Mouse (Mus musculus): ENCODE results near the gene Tm2d1.
"Not testable (repeated sequence)": the region's sequence is repeated elsewhere in the genome, so short reads cannot be mapped to it uniquely, and the experiment has no call there.

Gene Tm2d1

GRCm38 (mm10) chr4:98382716-98383424 lies at the start of gene Tm2d1:
TSS of gene Tm2d1 (minus strand) at chr4:98383306.
- peak; percentile 82 for DNase-seq

DNA sequence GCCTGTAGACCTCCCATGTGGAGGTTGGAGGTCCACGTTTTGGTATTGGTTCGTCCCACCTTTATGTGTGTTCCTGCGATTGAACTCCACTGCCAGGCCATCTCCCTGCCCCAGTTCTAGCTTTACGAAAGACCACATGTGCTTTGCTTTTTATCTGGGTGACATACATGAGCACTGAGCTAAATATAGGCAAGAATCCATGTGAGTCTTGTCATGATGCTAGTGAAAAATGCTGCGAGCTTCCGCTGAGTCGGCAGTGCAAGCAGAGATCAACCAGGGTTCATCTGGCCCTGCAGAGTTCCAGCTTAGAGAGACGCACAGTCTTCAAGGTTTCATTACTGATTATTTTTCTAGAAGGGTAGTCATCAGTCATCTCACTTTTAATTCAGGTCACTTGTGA lies 45.3 kb upstream of the Tm2d1 start:
- DNase-seq, result no peak

DNA sequence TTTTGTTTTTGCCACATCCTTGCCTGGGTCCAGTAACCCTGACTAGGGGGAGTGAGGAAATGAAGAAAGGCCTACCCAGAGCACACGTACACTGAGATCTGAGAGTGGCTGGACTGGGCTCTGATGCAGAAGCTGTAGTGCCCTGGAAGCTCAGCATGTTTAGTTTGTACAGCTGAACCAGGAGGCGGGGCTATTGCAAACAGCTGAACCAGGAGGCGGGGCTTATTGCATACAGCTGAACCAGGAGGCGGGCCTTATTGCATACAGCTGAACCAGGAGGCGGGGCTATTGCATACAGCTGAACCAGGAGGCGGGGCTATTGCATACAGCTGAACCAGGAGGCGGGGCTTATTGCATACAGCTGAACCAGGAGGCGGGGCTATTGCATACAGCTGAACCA lies 32.0 kb upstream of the Tm2d1 start:
- not testable (repeated sequence) for DNase-seq

DNA sequence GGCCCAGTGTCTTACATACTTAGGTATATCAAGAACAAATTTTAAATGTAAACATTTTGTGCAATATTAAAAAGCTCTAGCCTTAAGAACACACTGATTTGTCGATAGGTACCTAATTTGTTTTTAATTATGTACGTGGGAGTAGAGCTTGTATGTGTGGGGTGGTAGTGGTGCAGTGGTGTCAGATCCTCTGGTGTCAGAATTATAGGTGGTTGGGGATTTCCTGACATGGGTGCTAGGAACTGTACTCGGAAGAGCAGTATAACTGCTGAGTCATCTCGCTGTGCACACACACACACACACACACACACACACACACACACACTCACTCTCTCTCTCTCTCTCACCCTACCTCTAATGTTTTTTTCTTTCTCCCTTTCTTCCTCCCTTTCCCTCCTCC lies 25.3 kb upstream of the Tm2d1 start:
- no peak for DNase-seq

- DNase-seq, result no peak
Measured at GRCm38 (mm10) chr4:98404412-98404811, 21.3 kb upstream of the Tm2d1 start.

- DNase-seq, result no peak
Measured at GRCm38 (mm10) chr4:98403492-98403891, 20.4 kb upstream of the Tm2d1 start.

- no peak for DNase-seq
Measured at GRCm38 (mm10) chr4:98401584-98401962, 18.5 kb upstream of the Tm2d1 start.

DNA sequence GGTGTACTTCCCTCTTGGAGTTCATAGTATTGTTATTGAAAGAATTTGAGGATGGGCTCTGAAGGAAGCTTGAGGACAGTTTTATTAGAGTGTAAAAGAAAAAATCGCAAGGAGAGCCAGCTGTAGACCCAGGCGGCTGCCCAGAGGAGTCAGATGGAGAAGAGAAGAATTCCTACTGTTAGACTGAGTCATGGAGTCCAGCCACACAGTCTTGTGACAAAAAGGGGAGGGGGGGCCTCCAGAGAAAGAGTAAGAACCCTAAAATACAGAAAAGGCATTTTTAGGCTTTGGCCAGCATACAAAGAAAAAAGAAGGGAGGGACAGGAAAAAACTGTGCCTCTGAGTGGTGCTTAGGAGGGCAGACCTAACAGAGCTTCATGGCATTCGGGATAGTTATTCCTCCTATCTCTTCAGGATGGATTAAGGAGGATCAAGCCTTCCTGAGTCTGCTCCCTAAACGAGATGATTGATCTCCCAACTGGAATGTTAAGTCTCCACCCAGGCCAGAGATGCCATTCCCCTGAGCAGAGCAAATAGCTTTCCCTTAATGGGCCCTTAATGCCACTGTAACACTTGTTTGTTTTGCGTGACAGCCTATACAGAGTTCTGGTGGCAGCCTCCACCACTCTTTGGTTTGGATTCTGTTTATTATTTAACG lies 17.9 kb upstream of the Tm2d1 start:
- no peak for DNase-seq

GRCm38 (mm10) chr4:98395690-98396437 lies 12.8 kb upstream of the Tm2d1 start, which contains the start of gene Patj:
TSS of gene Patj (plus strand) at chr4:98395785.
- DNase-seq, result peak; percentile 62

- no peak for DNase-seq
Measured at GRCm38 (mm10) chr4:98395346-98395689, 12.2 kb upstream of the Tm2d1 start.

- no peak for DNase-seq
Measured at GRCm38 (mm10) chr4:98385036-98385435, 1.9 kb upstream of the Tm2d1 start.

GRCm38 (mm10) chr4:98376943-98377342 lies 6.2 kb downstream of the Tm2d1 start:
- no peak for DNase-seq

- DNase-seq, result no peak
Measured at GRCm38 (mm10) chr4:98375401-98375800, 7.7 kb downstream of the Tm2d1 start.

GRCm38 (mm10) chr4:98358034-98358809 lies 24.9 kb downstream of the Tm2d1 start:
- no peak for DNase-seq

- DNase-seq, result no peak
Measured at GRCm38 (mm10) chr4:98348580-98348979, 34.5 kb downstream of the Tm2d1 start.

GRCm38 (mm10) chr4:98345783-98346182 lies 37.3 kb downstream of the Tm2d1 start:
- no peak for DNase-seq

DNA sequence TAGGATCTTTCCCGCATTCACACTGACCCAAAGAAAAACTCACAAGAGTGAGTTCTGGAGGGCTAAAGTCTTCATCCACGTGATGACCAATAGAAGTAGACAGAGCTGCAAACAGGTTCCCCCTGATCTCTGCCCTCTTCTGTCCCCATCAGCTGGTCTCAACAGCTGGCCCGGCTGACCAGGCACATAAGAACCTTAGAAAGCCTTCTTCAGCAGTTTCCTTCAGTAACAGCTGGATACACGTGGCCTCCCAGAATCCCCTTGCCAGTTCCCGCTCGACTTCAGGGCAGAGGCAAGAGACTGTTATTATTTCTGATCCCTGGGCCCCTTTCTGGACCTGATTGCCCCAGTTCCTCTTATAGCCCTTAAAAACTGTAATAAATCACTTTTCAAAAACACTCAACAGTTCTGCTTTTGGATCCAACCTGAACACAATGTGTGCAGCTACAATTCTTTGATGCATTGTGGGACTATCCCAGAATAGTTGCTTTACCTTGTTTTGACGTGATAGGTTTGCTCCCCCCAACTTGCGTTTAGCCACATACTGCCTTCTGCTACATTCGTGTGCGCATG lies 43.0 kb downstream of the Tm2d1 start:
- no peak for DNase-seq

- DNase-seq, result no peak
Measured at GRCm38 (mm10) chr4:98338636-98339630, 44.2 kb downstream of the Tm2d1 start.

DNA sequence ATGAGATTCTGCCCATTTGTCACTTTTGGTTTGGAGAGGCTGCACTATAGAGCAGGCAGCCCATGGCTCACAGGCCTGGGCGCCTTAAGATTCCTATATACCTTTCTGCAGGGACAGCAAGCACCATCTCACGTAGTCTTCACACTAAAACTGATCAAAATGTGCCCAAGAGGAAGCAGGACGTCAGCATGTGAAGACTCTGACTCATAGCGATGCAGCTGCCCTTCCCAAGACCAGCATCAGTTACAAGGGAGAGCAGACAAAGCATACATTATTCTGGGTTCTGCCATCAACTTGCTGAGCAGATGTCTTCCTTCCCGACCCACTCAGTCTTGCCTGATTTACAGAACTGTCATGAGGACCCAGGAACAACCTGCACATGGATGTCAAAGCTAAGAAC lies 45.9 kb downstream of the Tm2d1 start:
- DNase-seq, result no peak

GRCm38 (mm10) chr4:98335726-98336125 lies 47.4 kb downstream of the Tm2d1 start:
- DNase-seq, result no peak

DNA sequence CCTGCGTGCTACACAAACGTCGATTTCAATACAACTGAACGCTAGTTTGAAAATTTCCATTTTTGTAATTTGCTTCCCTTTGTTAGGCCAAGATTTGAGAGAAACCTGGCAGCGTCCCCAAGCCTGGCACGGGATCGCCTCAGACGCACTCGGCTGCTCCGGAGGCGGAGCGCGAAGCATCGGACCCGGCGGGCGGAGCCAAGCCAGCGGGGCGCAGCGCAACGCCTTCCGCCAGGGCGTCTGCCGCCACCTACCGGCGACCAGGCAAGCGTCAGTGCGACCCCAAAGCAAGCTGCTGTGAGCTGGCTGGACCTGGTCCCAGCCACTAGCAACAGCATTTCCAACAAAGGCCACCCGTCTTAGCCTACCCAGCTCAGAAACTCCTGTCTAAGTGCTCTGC lies 60.9 kb downstream of the Tm2d1 start:
- DNase-seq, result peak; percentile 96

All from right cerebral cortex, postnatal 4 days (tissue).